Mouse (Mus musculus) E14TG2a.4 (cell line): ENCODE data around the gene Nudt6.

Source experiments
- CTCF ChIP-seq: conservative IDR thresholded peaks from 2 replicates; pipeline ENCODE4 v1.5.1; 2014; ENCODE audit warnings: low read length
- NANOG ChIP-seq: IDR thresholded peaks from 2 replicates; pipeline ENCODE4 v1.6.1; 2014; ENCODE audit warnings: borderline replicate concordance, low read length, mixed read lengths

DNA sequence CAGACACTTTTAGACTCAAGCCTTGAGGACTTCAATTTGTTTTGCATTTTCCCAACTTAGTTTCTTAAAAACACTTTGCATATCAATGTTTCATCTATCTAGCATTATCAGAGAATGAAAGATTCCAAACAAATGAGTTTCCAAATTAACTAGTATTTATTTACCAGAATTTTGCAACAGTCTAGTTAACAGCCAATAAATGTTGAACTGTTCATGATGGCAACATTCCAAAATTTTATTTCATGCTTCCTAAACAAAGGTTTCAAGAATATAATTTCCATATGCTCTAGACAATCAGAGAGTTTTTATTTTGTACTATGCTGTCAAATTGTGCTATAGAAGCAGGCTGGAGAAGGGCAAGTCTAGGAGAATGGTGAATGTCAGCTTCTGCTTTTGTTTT is 12.4 kb downstream of the Nudt6 start:
- TF ChIP-seq CTCF = no peak
- TF ChIP-seq NANOG = no peak
